Mouse (Mus musculus): Measurements from ENCODE around the gene Rxrb. TPM values are rescaled to one million over a fixed set of nuclear protein-coding genes. Genes with fewer than 3 reads are reported as not detected.

Rxrb gene
- polyA plus RNA-seq, 1 experiment: 143 TPM

DNA sequence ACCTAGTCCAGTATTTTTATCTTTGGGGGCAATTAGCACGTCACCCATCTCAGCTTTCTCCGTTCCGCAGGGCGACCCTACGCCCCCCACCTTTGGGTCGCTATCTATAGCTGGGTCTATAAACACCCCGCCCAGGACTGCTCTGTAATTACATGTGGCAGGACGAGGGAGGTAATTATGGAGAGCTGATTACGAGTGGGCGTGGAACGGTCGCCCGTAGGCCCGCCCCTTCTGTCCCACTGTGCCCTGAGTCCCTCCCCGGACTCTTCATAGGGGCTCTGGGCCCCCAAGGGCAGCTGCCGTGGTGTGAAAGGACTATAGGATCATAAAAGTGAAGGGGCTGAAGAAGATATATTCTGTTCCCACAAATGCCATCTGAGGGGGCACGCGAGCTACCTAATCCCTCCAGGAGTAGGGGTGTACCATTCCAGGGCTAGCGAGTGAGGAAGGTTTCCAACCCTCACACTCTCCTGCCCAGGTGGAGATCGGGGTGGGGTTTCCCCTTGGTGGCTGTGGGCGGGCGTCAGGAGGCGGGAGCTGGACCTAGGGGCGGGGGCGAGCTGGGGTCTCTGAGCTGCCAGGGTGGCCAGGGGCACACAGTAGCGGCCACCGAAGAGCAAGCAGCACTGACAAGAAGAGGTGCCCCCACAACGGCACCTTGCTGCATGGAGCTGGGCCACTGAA is 7.4 kb downstream of the Rxrb start, which contains the start of gene Col11a2:
Gene Col11a2, plus strand, starts transcription at position 560 of the 684 bp plus-strand sequence.
- TF ChIP-seq POLR2A (IDR thresholded peaks at IDR 0.05; ENCODE audit: control insufficient read depth, extremely low read depth, insufficient read depth, low read length, poor library complexity): no peak
- no peak for TF ChIP-seq CTCF (IDR thresholded peaks at IDR 0.05; ENCODE audit: borderline replicate concordance, control insufficient read depth, extremely low read depth, insufficient read depth, low read length, poor library complexity)
- H3K4me3 ChIP-seq (ENCODE audit: control insufficient read depth, insufficient read depth, low read length): no peak within 1 kb of the TSS
- peaks cover 19% of the 10 kb centered on the region for H3K36me3 ChIP-seq (ENCODE audit: control insufficient read depth, insufficient read depth, low read length)

DNA sequence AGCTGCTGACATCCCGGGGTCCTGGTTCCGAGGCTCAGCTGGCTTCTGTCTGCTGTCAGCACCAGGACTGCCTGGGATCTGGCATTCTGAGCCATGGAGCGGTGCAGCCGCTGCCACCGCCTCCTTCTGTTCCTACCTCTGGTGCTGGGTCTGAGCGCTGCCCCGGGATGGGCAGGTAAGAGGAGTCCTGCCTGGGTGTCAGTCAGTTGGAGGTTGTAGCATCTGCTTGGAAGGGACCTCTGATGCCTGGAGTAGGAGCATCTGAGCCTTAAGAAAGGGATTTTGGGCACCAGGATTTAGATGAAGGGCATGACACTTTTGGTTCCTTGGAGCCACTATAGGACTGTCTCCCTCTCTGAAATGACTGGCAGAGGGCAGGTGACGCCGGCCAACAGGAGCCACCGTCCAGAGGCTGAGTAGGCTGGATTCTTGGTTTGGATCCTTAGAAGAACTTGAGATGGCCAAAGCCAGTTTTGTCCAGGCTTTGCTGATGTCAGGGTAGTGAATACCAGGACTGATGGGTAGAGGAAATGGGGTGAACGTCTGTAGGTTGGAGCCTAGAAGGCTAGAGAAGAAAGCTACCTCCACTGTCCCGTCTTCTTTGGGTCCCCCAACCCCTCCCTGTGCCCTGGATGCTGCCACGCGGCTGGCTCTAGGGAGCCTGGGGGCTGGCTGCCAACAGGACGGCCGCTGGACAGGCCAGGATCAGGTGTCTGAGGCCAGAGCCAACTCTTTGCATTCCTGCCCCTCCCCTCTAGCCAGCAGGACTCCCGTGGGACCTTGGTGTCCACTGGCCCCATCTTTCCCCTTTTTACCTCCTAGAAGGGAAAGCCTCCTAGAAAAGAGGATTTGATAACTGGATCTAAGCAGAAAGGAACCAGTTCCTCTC is 8.2 kb downstream of the Rxrb start:
- 41% methylated on average over 17 of the region's 17 CpGs for WGBS
- DNase-seq: no peak
- peaks cover 10% of the 10 kb centered on the region for H3K4me1 ChIP-seq (replicated peaks; ENCODE audit: control insufficient read depth, insufficient read depth, low read length)
- TF ChIP-seq POLR2A (IDR thresholded peaks at IDR 0.05; ENCODE audit: control insufficient read depth, extremely low read depth, insufficient read depth, low read length, poor library complexity) (no peak), CTCF (IDR thresholded peaks at IDR 0.05; ENCODE audit: borderline replicate concordance, control insufficient read depth, extremely low read depth, insufficient read depth, low read length, poor library complexity) (no peak)
- H3K4me3 ChIP-seq (ENCODE audit: control insufficient read depth, insufficient read depth, low read length): no peak overlapping the region
- H3K27ac ChIP-seq (ENCODE audit: control insufficient read depth, insufficient read depth, low read length): no peak overlapping the region
- no peaks in the 10 kb centered on the region for H3K27me3 ChIP-seq (ENCODE audit: control insufficient read depth, insufficient read depth, low read length)
- H3K36me3 ChIP-seq (ENCODE audit: control insufficient read depth, insufficient read depth, low read length): peaks cover 19% of the 10 kb centered on the region

More for the DNA sequence above, 7.4 kb downstream of the Rxrb start, which contains the start of gene Col11a2:
- H3K27me3 ChIP-seq (ENCODE audit: control insufficient read depth, insufficient read depth, low read length): no peaks in the 10 kb centered on the region
- H3K27ac ChIP-seq (ENCODE audit: control insufficient read depth, insufficient read depth, low read length): no peak within 1 kb of the TSS
- 30% methylated on average over 27 of the region's 28 CpGs for WGBS
- peaks cover 10% of the 10 kb centered on the region for H3K4me1 ChIP-seq (replicated peaks; ENCODE audit: control insufficient read depth, insufficient read depth, low read length)
- DNase-seq: no peak

DNA sequence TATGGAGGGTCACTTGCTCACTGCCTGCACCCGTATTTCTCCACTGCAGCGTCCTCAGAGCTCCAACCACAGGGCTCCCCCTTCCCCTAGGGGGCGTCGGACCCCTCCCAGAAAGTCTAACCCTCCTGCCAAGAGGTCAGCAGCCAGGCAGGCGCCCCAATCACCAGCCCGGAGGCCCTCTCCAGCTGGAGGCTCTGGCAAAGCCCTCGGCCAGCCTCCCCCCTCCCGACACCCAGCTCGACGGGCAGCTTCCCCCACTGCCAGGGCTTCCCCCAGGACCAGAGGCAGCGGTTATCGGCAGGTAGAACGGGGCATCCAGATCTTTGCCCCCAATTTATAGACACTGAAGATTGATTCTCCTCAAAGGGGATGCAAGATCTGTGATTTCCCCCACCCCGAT is 14.3 kb downstream of the Rxrb start:
- no peaks in the 10 kb centered on the region for H3K27me3 ChIP-seq (ENCODE audit: control insufficient read depth, insufficient read depth, low read length)
- WGBS: 92% methylated on average over 14 of the region's 14 CpGs
- no peaks in the 10 kb centered on the region for H3K36me3 ChIP-seq (ENCODE audit: control insufficient read depth, insufficient read depth, low read length)
- no peak for DNase-seq
- H3K27ac ChIP-seq (ENCODE audit: control insufficient read depth, insufficient read depth, low read length): no peak overlapping the region
- no peak for TF ChIP-seq POLR2A (IDR thresholded peaks at IDR 0.05; ENCODE audit: control insufficient read depth, extremely low read depth, insufficient read depth, low read length, poor library complexity)
- no peak for TF ChIP-seq CTCF (IDR thresholded peaks at IDR 0.05; ENCODE audit: borderline replicate concordance, control insufficient read depth, extremely low read depth, insufficient read depth, low read length, poor library complexity)
- no peak overlapping the region for H3K4me3 ChIP-seq (ENCODE audit: control insufficient read depth, insufficient read depth, low read length)
- H3K4me1 ChIP-seq (replicated peaks; ENCODE audit: control insufficient read depth, insufficient read depth, low read length): peaks cover 11% of the 10 kb centered on the region

DNA sequence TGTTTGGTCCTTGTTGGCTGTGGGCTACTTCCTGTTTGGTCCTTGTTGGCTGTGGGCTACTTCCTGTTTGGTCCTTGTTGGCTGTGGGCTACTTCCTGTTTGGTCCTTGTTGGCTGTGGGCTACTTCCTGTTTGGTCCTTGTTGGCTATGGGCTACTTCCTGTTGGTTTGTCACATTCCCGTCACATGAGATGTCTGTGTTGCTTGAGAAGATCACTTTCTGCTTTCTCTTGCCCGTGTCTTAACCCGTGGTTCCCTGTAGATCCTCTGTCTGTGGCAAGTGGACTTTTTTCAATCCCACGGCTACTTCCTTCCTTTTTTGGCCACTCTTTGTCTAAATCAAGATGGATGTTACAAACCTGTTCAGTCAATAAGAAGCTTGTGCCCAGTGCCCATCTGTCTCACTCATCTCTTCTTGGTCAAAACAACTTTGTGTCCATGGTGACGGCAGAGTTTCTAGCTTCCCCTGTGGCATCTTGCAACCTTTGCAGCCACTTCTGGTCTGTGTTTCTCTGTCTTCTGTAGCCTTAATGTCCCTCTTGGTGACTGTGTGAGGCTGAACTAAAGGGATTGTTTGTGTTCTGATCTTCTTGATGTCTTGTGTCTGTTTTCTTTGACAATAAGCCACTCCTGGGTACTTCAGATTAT is 15.9 kb downstream of the Rxrb start:
- no peak overlapping the region for H3K4me3 ChIP-seq (ENCODE audit: control insufficient read depth, insufficient read depth, low read length)
- no peak overlapping the region; the same call in 1 of the 2 replicates for H3K27ac ChIP-seq (ENCODE audit: control insufficient read depth, insufficient read depth, low read length)
- no peaks in the 10 kb centered on the region for H3K27me3 ChIP-seq (ENCODE audit: control insufficient read depth, insufficient read depth, low read length)
- no peaks in the 10 kb centered on the region for H3K36me3 ChIP-seq (ENCODE audit: control insufficient read depth, insufficient read depth, low read length)
- DNase-seq: no peak
- H3K4me1 ChIP-seq (replicated peaks; ENCODE audit: control insufficient read depth, insufficient read depth, low read length): peaks cover 5% of the 10 kb centered on the region
- WGBS: 60% methylated on average over 5 of the region's 5 CpGs
- TF ChIP-seq POLR2A (IDR thresholded peaks at IDR 0.05; ENCODE audit: control insufficient read depth, extremely low read depth, insufficient read depth, low read length, poor library complexity): no peak
- no peak for TF ChIP-seq CTCF (IDR thresholded peaks at IDR 0.05; ENCODE audit: borderline replicate concordance, control insufficient read depth, extremely low read depth, insufficient read depth, low read length, poor library complexity)

DNA sequence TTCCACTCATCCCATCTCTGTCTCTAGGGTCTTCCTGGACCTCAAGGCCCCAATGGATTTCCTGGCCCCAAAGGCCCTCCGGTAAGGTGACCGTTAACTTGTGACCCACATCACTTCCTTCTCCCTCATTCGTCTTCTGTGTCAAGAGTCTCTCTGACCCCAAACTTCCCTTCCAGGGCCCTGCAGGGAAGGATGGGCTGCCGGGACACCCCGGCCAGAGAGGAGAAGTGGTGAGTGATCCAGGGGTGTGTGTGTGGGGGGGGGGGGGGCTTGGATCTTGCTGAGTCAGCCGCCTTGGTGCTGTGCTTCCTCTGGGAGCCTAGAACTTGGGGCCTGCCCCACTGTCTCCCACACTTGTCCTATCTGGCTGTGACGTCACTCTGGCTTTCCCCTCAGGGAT is 25.6 kb downstream of the Rxrb start:
- H3K4me1 ChIP-seq (replicated peaks; ENCODE audit: control insufficient read depth, insufficient read depth, low read length): peaks cover 5% of the 10 kb centered on the region; the same call in 1 of the 2 replicates
- TF ChIP-seq CTCF (IDR thresholded peaks at IDR 0.05; ENCODE audit: borderline replicate concordance, control insufficient read depth, extremely low read depth, insufficient read depth, low read length, poor library complexity) (no peak), POLR2A (IDR thresholded peaks at IDR 0.05; ENCODE audit: control insufficient read depth, extremely low read depth, insufficient read depth, low read length, poor library complexity) (no peak)
- H3K36me3 ChIP-seq (ENCODE audit: control insufficient read depth, insufficient read depth, low read length): no peaks in the 10 kb centered on the region
- no peak overlapping the region for H3K4me3 ChIP-seq (ENCODE audit: control insufficient read depth, insufficient read depth, low read length)
- no peak for DNase-seq
- no peak overlapping the region for H3K27ac ChIP-seq (ENCODE audit: control insufficient read depth, insufficient read depth, low read length)
- no peaks in the 10 kb centered on the region for H3K27me3 ChIP-seq (ENCODE audit: control insufficient read depth, insufficient read depth, low read length)
- 46% methylated on average over 7 of the region's 7 CpGs for WGBS

DNA sequence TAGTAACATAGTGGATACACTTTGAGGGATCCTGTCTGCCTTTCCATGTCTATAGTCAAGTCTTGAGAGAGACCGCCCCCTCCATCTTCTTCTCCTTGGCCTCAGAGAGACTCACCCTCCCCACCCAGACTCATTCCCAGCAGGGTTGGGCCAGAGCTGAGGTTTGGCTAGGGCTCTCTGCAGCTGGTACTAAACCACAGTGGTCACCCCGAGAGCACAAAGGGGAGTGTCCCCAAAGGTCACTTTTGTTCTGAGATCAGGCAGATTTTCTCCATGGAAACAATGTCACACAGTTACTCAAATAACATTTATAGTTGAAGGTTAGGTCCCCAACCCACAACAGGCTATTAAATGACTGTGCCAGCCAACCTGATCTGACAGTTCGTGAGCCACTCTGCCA is 37.3 kb downstream of the Rxrb start:
- DNase-seq: no peak
- Histone ChIP-seq H3K36me3 (ENCODE audit: control insufficient read depth, insufficient read depth, low read length) (no peaks in the 10 kb centered on the region), H3K27ac (ENCODE audit: control insufficient read depth, insufficient read depth, low read length) (no peak overlapping the region), H3K4me1 (replicated peaks; ENCODE audit: control insufficient read depth, insufficient read depth, low read length) (peaks cover 7% of the 10 kb centered on the region), H3K27me3 (ENCODE audit: control insufficient read depth, insufficient read depth, low read length) (no peaks in the 10 kb centered on the region), H3K4me3 (ENCODE audit: control insufficient read depth, insufficient read depth, low read length) (no peak overlapping the region)
- 45% methylated on average over 3 of the region's 3 CpGs for WGBS
- no peak for TF ChIP-seq CTCF (IDR thresholded peaks at IDR 0.05; ENCODE audit: borderline replicate concordance, control insufficient read depth, extremely low read depth, insufficient read depth, low read length, poor library complexity)
- TF ChIP-seq POLR2A (IDR thresholded peaks at IDR 0.05; ENCODE audit: control insufficient read depth, extremely low read depth, insufficient read depth, low read length, poor library complexity): no peak

Data from thymus, adult 2 months (tissue).